Mouse (Mus musculus) frontal cortex, postnatal 25 days (tissue): ENCODE measurements around the gene Chsy1.

Experiments used
- DNase-seq, 2 experiments: peaks; one replicate each; pipeline ENCODE4 v3.0.0; 2022; ENCODE audit warnings: low spot score in 2 of 2

Gene Chsy1

DNA sequence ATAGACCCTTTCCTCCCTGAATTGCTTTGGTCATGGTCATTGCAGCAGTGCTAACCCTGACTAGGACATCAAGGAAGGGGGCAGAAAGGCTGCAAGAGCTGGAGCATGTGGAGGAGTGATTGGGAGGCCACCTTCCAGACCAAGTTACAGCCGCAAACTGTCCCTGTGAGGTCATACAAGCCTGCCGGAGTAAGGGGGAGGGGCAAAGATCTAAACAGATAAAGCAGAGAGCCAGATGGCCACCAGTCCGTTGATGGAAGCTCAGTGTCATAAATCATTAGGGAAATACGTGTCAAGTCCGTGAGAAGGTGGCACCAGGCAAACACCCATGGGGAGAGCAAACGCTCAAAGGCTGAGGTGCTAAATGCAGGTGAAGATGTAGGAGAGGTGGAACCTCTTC is 105.2 kb downstream of the Chsy1 start:
- DNase-seq, result no peak

DNA sequence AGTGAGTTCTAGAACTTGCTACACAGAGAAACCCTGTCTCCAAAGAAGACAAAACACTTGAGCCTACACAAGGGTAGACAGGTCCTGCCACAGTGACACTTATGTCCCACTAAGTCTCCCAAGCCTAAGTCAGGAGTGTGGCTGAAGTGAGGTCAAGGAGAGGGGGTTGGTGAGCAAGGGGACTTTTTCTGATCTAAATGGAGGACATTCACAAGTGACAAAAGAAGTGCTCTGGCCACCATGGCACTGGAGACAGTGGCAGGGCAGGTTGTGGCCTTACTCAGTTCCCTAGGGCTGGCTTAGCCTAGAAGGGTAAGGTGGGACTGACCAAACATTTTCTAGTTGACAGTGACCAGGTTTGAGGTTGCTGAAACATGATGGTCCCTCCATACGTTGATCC is 106.6 kb downstream of the Chsy1 start:
- no peak for DNase-seq

DNA sequence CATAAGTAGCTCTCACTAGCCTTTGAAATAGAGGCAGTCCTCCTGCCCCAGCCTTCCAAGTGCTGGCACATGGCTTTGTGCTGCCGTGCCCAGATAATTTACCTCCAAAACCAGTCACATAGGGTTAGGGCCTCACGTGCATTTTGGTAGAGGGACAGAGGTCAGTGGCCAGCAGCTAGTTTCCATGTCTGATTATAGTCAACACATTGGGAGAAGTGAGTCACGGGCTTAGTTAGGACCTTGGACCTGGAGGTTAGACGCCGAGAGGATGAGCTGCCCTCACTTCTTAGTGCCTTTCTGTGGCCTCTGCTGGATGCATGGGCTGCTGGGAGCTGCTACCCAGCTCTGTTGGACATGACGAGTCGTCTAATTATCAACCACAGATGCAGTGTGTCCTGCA is 107.7 kb downstream of the Chsy1 start:
- no peak for DNase-seq

- DNase-seq, result no peak
Observed at GRCm38 (mm10) chr7:66217531-66218094, 108.3 kb downstream of the Chsy1 start.

- no peak for DNase-seq
Observed at GRCm38 (mm10) chr7:66218193-66219014, 109.1 kb downstream of the Chsy1 start.

DNA sequence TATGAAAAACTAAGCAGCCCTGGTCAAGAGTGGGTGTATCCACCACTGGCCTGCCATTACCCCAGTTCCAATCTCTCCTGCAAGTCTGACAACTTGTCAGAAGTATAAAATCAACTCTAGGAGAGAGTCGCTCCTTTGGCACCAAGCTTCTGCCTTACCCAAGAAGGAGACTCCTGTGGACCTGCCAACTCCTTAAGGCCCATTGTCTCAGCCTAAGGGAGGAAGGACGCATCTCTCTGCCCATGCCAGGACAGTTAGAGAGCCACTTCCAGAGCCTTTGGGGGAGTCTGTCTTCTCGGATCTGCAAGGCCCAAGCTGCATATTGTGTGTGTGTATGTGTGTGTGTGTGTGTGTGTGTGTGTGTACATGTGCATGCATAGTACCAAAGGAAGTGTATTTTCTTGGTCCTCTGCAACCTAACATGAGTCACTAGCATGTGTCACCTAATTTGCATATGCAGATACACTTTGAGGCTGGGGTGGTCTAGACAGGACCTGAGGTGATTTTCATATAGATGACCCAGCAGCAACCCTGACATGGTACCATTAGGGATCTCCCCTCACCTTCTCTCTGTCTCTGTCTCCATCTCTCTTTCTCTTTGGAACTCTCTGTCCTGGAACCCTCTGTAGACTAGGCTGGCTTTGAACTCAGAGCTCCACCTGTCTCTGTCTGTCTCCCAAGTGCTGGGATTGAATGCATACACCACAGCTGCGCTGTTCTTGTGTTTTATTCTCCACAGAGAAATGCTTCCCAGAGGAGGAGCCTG is 109.9 kb downstream of the Chsy1 start:
- no peak for DNase-seq

DNA sequence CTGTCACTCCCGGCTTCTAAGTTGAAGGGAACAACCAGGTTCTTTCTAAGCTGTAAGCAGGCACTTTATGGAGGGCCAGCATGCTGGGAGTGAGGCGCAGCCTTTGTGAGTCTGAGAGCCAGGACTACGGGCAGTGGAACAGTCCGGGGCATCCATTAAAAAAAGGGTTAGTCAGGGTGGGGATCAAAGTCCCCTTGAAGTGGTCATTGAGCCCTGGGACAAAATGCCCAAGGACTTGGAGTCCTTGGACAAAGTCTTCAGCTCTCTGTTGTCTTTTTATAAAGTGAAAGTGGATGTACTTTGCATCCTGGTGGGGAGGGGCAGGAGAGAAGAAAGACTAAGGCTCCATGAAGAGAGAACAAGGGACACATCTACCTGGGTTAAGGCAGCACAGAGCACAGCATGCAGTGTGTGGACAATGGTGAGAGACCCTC is 110.5 kb downstream of the Chsy1 start:
- no peak for DNase-seq

DNA sequence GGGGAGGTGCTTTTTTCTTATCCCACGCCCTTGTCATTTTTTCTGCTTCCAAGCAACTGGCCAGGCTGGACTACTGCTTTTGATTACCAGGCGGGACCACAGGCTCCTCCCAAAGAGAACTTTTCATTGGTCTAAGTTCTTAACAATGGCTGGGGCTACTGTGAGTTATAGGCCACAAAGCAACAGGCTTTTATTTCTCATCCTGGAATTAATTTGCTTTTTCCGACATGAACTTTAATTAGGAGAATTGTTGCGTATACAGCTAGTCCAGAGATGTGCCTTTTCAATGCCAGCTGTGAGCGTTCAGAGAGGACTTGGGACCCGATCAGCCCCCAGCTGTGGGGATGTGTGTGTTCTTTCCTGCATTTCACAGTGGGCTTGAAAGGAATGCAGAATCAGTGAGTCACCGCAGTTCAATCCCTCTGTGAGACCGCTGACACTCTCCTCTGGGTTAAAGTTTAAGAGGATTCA is 113.3 kb downstream of the Chsy1 start:
- no peak for DNase-seq
